Mouse (Mus musculus) kidney, postnatal 0 days (tissue): Measurements from ENCODE around the gene Abhd15. TPM values are rescaled to one million over a fixed set of nuclear protein-coding genes. Genes with fewer than 3 reads are reported as not detected.

Experiments
- ATAC-seq: fragments of 200-750 bp; cut with Nextera tagmentation; replicated peaks from 2 replicates; pipeline ENCODE4 v1.8.0; 2017; ENCODE audit warnings: low read depth, moderate number of reproducible peaks, moderate TSS enrichment, moderate library complexity; ENCODE audit not compliant: low FRiP score
- DNase-seq: peaks from one replicate; pipeline ENCODE4 v3.0.0-alpha.2; 2016; ENCODE audit warnings: low spot score
- H3K27ac ChIP-seq: fragments of 300-500 bp; sonication (generic); 2 replicates; pipeline ENCODE4 v1.5.1; 2014; ENCODE audit warnings: mild to moderate bottlenecking
- H3K27me3 ChIP-seq: fragments of 300-500 bp; sonication (generic); 2 replicates; pipeline ENCODE4 v1.6.1; 2014; ENCODE audit warnings: low read length, mixed read lengths; ENCODE audit not compliant: insufficient read depth
- H3K36me3 ChIP-seq: fragments of 300-500 bp; sonication (generic); 2 replicates; pipeline ENCODE4 v1.6.1; 2014; ENCODE audit warnings: low read length, mixed read lengths; ENCODE audit not compliant: insufficient read depth
- H3K4me1 ChIP-seq: fragments of 300-500 bp; sonication (generic); replicated peaks from 2 replicates; pipeline ENCODE4 v1.6.1; 2014; ENCODE audit warnings: antibody characterized with exemption, low read length, mixed read lengths; ENCODE audit not compliant: insufficient read depth
- H3K4me2 ChIP-seq: fragments of 300-500 bp; sonication (generic); 2 replicates; pipeline ENCODE4 v1.6.1; 2014; ENCODE audit warnings: mild to moderate bottlenecking, low read length, moderate library complexity, mixed read lengths
- H3K4me3 ChIP-seq: fragments of 300-500 bp; sonication (generic); replicated peaks from 2 replicates; pipeline ENCODE4 v1.5.1; 2014; ENCODE audit warnings: low read depth, low read length
- H3K9ac ChIP-seq: fragments of 300-500 bp; sonication (generic); 2 replicates; pipeline ENCODE4 v1.6.1; 2014; ENCODE audit warnings: low read depth, low read length
- H3K9me3 ChIP-seq: fragments of 300-500 bp; sonication (generic); replicated peaks from 2 replicates; pipeline ENCODE4 v1.6.1; 2016; ENCODE audit warnings: low read length, inconsistent platforms, mixed read lengths
- CTCF ChIP-seq: IDR thresholded peaks from 2 replicates; pipeline ENCODE4 v1.5.1; 2016; ENCODE audit warnings: antibody characterized with exemption, low read depth, mild to moderate bottlenecking, moderate library complexity
- WGBS: fragments of 180-500 bp; shearing (Covaris S2); extraction: QIAGEN DNeasy Blood & Tissue Kit; methylation state at CpG from one replicate; pipeline ENCODE4 v1.1.7; 2014; 5-methylcytosine and 5-hydroxymethylcytosine counted together
- polyA plus RNA-seq: library from polyadenylated mRNA; unstranded; fragments of >200 nt; fragmentation: Nextera tagmentation; extraction: Ambion mirVana; gene quantifications from 2 replicates; pipeline ENCODE4 v1.2.1, GENCODE M21; 2015

Abhd15 gene
- polyA plus RNA-seq, 1 experiment from 2014 or later = 1.9 TPM

GRCm38 (mm10) chr11:77585201-77585600 is 70.3 kb downstream of the Abhd15 start:
- Histone ChIP-seq H3K9ac (no peak overlapping the region), H3K36me3 (peaks cover 30% of the 10 kb centered on the region), H3K4me2 (no peak overlapping the region), H3K27me3 (no peaks in the 10 kb centered on the region), H3K4me1 (no peaks in the 10 kb centered on the region), H3K27ac (no peak overlapping the region), H3K4me3 (no peak overlapping the region), H3K9me3 (no peaks in the 10 kb centered on the region)
- 86% methylated on average over 3 of the region's 3 CpGs for WGBS
- DNase-seq (no peak), ATAC-seq (no peak)
- TF ChIP-seq CTCF = no peak

Other genes starting within 250 kb of the Abhd15 start
- gene Coro6, start 52.7 kb upstream of the Abhd15 start, polyA plus RNA-seq = 0.09 and 0.42 TPM in 2 replicates
- 5.8 and 6.4 TPM in 2 replicates for gene Ankrd13b, start 25.4 kb upstream of the Abhd15 start, polyA plus RNA-seq
- 10.9 and 11.3 TPM in 2 replicates for gene Git1, start 21.6 kb upstream of the Abhd15 start, polyA plus RNA-seq
- 34.8 and 36.0 TPM in 2 replicates for gene Trp53i13, start 859 bp downstream of the Abhd15 start, polyA plus RNA-seq
- not detected in 2 replicates for gene Gm10392, start 4.1 kb downstream of the Abhd15 start, polyA plus RNA-seq
- 17.5 and 17.7 TPM in 2 replicates for gene Taok1, start 92.7 kb downstream of the Abhd15 start, polyA plus RNA-seq
- gene Nufip2, start 171.0 kb downstream of the Abhd15 start, polyA plus RNA-seq = 3.9 and 4.4 TPM in 2 replicates
- not detected in 2 replicates for gene Cryba1, start 210.2 kb downstream of the Abhd15 start, polyA plus RNA-seq
- gene Myo18a, start 248.1 kb downstream of the Abhd15 start, polyA plus RNA-seq = 26.5 and 27.7 TPM in 2 replicates